Comparison of ENCODE assay signal across 20 mouse cellular contexts in the genomic region with DNA sequence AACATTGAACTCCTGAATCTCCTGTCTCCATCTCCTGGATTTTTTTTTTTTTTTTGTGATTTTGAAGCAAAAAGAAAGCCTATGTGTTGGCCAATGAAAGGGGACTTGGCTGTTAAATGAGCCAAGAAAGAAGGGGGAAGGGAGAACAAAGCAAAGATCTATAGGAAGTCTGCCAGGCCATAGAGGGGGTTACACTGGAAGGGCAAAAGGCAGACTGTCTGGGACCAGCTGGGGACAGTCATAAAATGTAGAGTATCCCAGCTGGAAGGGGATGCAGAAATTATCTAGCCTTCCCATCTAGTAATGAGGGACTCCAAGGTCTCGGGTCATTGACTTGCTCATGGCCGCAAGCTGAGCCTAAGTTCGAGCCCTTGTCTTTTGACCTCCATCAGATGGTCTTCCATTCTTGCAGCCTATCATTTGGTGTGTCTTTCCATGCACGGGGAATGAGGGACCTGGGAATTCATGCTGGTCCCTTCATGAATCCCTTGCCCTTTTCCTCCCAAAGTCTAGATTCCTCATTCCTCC.
"Had no signal": no experiment of that assay in that cellular context is flagged by ENCODE, and none has a peak within 500 bp of the region (broad histone marks: within the 10 kb centered on the region; RNA-seq: fewer than 3 reads in every experiment).

No protein-coding gene starts in this region.

- H3K27me3 ChIP-seq: limb, embryonic 13.5 days; liver, embryonic 15.5 days; midbrain, embryonic 12.5 days; midbrain, embryonic 15.5 days; neural tube, embryonic 12.5 days; neural tube, embryonic 15.5 days; stomach, embryonic 15.5 days had no signal

- H3K9me3 ChIP-seq: limb, embryonic 10.5 days; limb, embryonic 13.5 days; liver, embryonic 12.5 days; liver, embryonic 15.5 days; midbrain, embryonic 12.5 days; midbrain, embryonic 15.5 days; neural tube, embryonic 12.5 days; neural tube, embryonic 15.5 days; stomach, embryonic 15.5 days had no signal

- H3K4me2 ChIP-seq: hindbrain, embryonic 14.5 days; limb, embryonic 13.5 days; liver, embryonic 12.5 days; liver, embryonic 15.5 days; midbrain, embryonic 12.5 days; midbrain, embryonic 15.5 days; neural tube, embryonic 12.5 days; neural tube, embryonic 15.5 days; stomach, embryonic 15.5 days had no signal

- ATAC-seq: hindbrain, postnatal 0 days; inflammation-experienced regulatory T-cells, adult 6 months; intestine, embryonic 16.5 days; liver, embryonic 12.5 days; midbrain, embryonic 15.5 days had no signal

- H3K9ac ChIP-seq: hindbrain, embryonic 14.5 days; limb, embryonic 13.5 days; liver, embryonic 12.5 days; liver, embryonic 15.5 days; midbrain, embryonic 12.5 days; midbrain, embryonic 15.5 days; neural tube, embryonic 12.5 days; neural tube, embryonic 15.5 days; stomach, embryonic 15.5 days had no signal

- DNase-seq: liver; lung, adult 2 months; retina, postnatal 1 day; right cerebral cortex, postnatal 25 days; spleen, adult 18-20 months; thymus, postnatal 25 days had no signal

- H3K4me1 ChIP-seq: liver, embryonic 15.5 days had no signal

- H3K4me3 ChIP-seq: limb, embryonic 10.5 days; limb, embryonic 13.5 days; liver, embryonic 12.5 days; liver, embryonic 15.5 days; midbrain, embryonic 12.5 days; midbrain, embryonic 15.5 days; neural tube, embryonic 12.5 days; neural tube, embryonic 15.5 days; stomach, embryonic 15.5 days had no signal

- H3K27ac ChIP-seq: hindbrain, embryonic 14.5 days; hindbrain, postnatal 0 days; limb, embryonic 10.5 days; limb, embryonic 13.5 days; liver, embryonic 12.5 days; liver, embryonic 15.5 days; macrophage; midbrain, embryonic 12.5 days; midbrain, embryonic 15.5 days; neural tube, embryonic 12.5 days; neural tube, embryonic 15.5 days; stomach, embryonic 15.5 days had no signal

- H3K36me3 ChIP-seq: limb, embryonic 10.5 days; limb, embryonic 13.5 days; liver, embryonic 12.5 days; liver, embryonic 15.5 days; midbrain, embryonic 12.5 days; midbrain, embryonic 15.5 days; neural tube, embryonic 12.5 days; neural tube, embryonic 15.5 days; stomach, embryonic 15.5 days had no signal
